18 mouse cellular contexts compared by ENCODE assay signal in genomic region chr6:52290186-52290585, GRCm38 (mm10). TPM values are rescaled to one million over a fixed set of nuclear protein-coding genes. Genes with fewer than 3 reads are reported as not detected.
"Had no signal": no experiment of that assay in that cellular context is flagged by ENCODE, and none has a peak within 500 bp of the region (broad histone marks: within the 10 kb centered on the region; RNA-seq: fewer than 3 reads in every experiment).

No protein-coding gene starts in this region.

- H3K4me3 ChIP-seq: liver, embryonic 15.5 days; myocyte had no signal

- H3K9me3 ChIP-seq: limb, embryonic 13.5 days; liver, embryonic 15.5 days; midbrain, embryonic 12.5 days; neural tube, embryonic 12.5 days; stomach, embryonic 15.5 days had no signal

- H3K36me3 ChIP-seq: limb, embryonic 13.5 days; liver, embryonic 15.5 days; midbrain, embryonic 12.5 days; neural tube, embryonic 12.5 days; stomach, embryonic 15.5 days had no signal

- H3K27ac ChIP-seq: limb, embryonic 13.5 days; liver, embryonic 15.5 days; midbrain, embryonic 12.5 days; neural tube, embryonic 12.5 days; stomach, embryonic 15.5 days had no signal

- H3K9ac ChIP-seq: liver, embryonic 15.5 days; lung, embryonic 14.5 days; midbrain, embryonic 12.5 days; neural tube, embryonic 12.5 days; stomach, embryonic 15.5 days had no signal

- DNase-seq: kidney, adult 11 months; kidney, adult 9 months; kidney, postnatal 14 days; lung, embryonic 14.5 days; lung, postnatal 10 days; lung, postnatal 4 days; right cerebral cortex, postnatal 4 days; spleen, adult 18-20 months; thymus, adult 2 months; thymus, postnatal 25 days had no signal

- H3K4me1 ChIP-seq: liver, embryonic 15.5 days had no signal

RNA-seq across cellular contexts. Expression of gene Evx1, which starts 23.1 kb away (rescaled TPM):
- polyA plus RNA-seq: large intestine, adult 2 months; liver, embryonic 15.5 days; lung, embryonic 14.5 days; myocyte; stomach, embryonic 15.5 days; thymus, adult 2 months had no signal

RNA-seq across cellular contexts. Expression of gene Hoxa13, which starts 29.5 kb away (rescaled TPM):
- polyA plus RNA-seq: large intestine, adult 2 months; liver, embryonic 15.5 days; lung, embryonic 14.5 days; midbrain, embryonic 12.5 days; stomach, embryonic 15.5 days; testis, adult 2 months; thymus, adult 2 months had no signal

RNA-seq across cellular contexts. Expression of gene Hoxa11, which starts 44.6 kb away (rescaled TPM):
- polyA plus RNA-seq: large intestine, adult 2 months; liver, embryonic 15.5 days; lung, embryonic 14.5 days; midbrain, embryonic 12.5 days; testis, adult 2 months; thymus, adult 2 months had no signal

RNA-seq across cellular contexts. Expression of gene Hoxa10, which starts 49.5 kb away (rescaled TPM):
- polyA plus RNA-seq: lung, embryonic 14.5 days; midbrain, embryonic 12.5 days; thymus, adult 2 months had no signal

RNA-seq across cellular contexts. Expression of gene Hoxa9, which starts 59.3 kb away (rescaled TPM):
- polyA plus RNA-seq: lung, embryonic 14.5 days; midbrain, embryonic 12.5 days had no signal
